Mouse (Mus musculus) frontal cortex, postnatal 14 days (tissue): ENCODE measurements around the gene Dcst1.

ENCODE experiments used
- DNase-seq, 2 experiments: peaks; one replicate each; pipeline ENCODE4 v3.0.0; 2022; ENCODE audit warnings: low spot score in 2 of 2

Gene Dcst1

DNA sequence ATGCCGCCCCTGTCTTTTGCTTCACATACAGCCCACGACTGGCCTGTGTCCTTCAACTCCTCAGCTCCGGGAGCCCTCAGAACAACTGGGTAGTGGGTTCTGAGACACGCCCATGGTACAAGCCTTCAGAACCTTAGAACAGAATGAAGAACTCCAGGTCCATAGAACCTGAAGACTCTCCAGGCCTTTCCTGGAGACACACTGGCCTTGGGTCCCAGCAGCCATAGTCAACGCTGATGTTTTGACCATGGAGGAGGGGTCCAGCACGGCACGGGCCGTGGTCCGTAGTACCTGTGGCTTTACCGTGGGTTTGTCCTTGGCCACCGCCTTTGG is at the start of gene Dcst1:
TSS of gene Dcst1 (minus strand) at position 101 of the 333 bp plus-strand sequence.
- no peak for DNase-seq

- peak; percentile 100 for DNase-seq
These were observed 46.7 kb upstream of the Dcst1 start, which contains the start of gene Flad1 for GRCm38 (mm10) chr3:89411490-89412393. Gene Flad1, minus strand, starts transcription at chr3:89411870.

DNA sequence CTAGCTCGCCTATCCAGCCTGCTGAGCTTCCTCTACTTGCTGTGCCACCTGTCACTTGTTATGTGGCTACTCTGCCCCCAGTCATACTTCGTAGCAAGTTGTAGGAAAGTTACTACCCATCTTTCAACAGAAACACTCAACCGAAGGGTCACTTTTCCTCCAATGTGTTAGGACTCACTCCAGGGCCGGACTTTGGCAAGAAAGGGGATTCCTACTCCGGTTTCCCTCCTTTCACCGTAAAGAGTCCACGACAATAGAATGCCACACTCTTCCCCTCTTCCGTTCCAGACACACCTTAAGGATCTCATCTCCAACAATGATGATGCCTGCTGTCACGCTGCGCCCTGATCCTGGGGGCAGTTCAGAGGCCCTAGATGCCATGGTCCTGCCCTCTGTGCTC is 45.8 kb upstream of the Dcst1 start:
- no peak for DNase-seq

- DNase-seq, result no peak
These were observed 44.6 kb upstream of the Dcst1 start for GRCm38 (mm10) chr3:89409701-89410100.

GRCm38 (mm10) chr3:89408448-89408847 is 43.4 kb upstream of the Dcst1 start:
- no peak for DNase-seq

- no peak for DNase-seq
These were observed 41.8 kb upstream of the Dcst1 start for GRCm38 (mm10) chr3:89406887-89407286.

GRCm38 (mm10) chr3:89402693-89403092 is 37.6 kb upstream of the Dcst1 start, which contains the start of gene Lenep:
Gene Lenep, minus strand, starts transcription at chr3:89402793.
- no peak for DNase-seq

DNA sequence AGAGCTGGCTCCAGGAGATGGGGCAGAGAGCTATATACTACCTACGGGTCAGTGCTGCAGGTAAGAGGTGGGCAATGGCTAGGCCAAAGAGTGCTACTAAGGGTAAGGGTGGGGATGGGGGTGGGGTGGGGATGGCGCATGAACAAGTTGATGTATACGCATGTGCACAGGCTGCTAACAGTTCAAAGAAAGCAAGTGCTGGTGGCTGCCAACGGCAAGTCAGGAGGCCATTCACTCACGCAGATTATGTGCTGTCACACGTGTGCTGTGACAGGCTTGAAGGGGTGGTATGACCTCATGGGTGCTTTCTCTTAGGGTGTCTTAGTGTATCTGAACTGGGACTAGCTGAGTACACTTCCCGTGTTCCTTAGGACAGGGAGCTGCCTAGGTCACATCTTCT is 36.3 kb upstream of the Dcst1 start:
- DNase-seq, result no peak

GRCm38 (mm10) chr3:89396654-89397005 is 31.6 kb upstream of the Dcst1 start:
- DNase-seq, result no peak

GRCm38 (mm10) chr3:89395806-89396653 is 31.0 kb upstream of the Dcst1 start:
- DNase-seq, result no peak

GRCm38 (mm10) chr3:89395419-89395805 is 30.4 kb upstream of the Dcst1 start:
- no peak for DNase-seq

DNA sequence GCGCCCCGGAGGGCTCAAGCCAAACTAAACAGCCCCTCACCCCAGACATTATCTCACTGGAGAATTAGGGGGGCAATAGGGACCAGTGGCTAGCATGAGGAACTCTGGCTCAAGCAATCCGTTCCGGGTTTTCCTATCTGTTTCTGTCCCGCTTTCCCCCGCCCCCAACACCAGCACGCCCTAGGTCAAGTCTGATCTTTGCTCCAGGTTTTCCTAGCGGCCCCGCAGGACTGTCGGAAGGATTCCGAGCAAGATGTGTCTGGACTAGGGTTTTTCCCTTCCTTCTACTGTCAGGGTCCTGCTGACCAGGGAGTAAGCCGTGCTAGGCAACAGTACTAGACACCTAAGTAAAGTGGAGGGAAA is 29.8 kb upstream of the Dcst1 start:
- peak in 1 of 2 experiments; percentile 62 for DNase-seq

- peak in 1 of 2 experiments; percentile 48 for DNase-seq
These were observed 29.2 kb upstream of the Dcst1 start, which contains the start of gene Zbtb7b for GRCm38 (mm10) chr3:89394006-89394893. Gene Zbtb7b, minus strand, starts transcription at chr3:89394776.

- DNase-seq, result peak; percentile 91 to 94
These were observed 28.6 kb upstream of the Dcst1 start for GRCm38 (mm10) chr3:89393605-89394004.

- no peak for DNase-seq
These were observed 27.8 kb upstream of the Dcst1 start for GRCm38 (mm10) chr3:89392871-89393311.

DNA sequence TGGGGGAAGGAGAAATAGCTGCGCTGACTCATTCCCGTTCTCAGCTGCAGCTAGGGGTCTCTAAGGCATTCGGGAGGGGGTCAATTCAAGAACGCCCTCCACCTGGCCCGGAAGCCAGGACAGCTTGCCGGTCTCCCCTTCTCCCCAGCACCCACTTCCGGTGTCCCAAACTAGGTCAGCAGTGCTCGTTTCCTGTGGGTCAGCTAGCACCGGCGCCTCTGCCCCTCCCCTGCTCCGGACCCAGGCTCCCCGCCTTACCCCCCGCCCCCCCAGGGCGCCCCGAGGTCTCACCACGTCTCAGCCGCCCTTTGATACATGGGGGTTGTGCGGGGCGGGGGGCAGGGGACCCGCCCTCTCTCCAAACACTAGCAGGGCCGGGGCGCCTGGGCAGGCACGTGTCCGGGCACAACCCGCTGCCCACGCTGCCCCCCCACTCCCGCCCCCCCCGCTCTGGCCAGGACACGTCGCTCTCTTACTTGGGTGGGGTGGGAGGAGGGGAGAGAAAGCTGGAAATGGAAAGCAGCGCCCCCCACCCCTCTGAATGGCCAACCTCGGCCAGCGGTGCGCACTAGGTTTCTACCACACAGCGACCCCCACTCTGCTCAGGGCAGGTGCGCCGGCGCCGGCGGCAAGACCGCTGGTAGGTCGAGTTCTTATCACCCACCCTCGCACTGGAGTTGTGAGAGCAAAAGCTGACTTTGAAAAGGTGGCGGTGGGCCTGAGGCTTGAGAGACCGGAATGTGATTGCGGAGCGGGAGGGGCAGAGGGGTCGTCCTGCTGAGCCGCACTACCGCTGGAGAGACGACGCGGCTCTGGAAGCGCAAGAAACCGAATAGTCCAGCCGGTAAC is 26.8 kb upstream of the Dcst1 start:
- DNase-seq, result no peak

DNA sequence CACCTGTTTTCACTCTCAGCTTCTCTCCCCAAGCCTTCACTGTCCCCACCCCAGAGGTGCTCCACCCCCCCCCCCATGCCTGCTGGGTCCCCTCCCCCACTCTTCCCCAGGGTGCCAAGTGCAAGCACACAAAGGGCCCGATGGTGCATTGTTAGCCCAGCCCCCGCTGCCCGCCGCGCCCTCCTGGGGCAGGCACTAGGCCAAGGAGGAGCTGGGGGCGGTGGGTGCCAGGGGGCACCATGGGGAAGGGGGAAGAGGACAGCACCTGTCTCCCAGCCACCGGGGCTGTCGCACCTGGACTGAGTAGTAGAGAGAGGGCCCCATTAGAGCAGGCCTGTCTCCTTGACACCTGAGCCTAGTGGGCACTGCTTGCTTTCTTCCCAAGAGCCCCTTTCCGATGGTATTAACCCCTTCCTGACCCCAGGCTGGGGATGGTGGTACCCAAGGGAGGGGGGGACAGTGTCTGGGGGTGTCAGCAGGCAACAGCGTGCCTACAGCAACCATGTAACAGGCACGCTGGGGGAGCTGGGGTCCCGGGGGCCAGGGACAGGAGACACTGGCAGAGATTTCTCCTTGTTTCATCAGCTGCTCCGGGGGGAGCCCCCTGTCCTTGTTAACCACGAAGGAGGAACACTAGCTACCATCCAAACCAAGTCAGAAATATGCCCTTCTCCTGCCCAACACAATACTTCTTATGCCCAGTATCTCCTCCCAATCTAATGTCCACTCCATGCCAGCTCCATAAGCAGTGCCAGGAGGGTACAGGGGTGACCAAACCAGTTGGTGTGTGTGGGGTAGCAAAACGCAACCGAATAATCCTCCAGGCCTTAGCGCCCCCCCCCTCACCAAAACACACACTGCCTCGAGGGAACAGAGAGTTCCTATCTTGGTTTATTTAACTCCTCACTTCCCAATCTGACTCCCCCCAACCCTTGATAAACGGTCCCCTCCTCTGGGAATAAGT is 25.9 kb upstream of the Dcst1 start:
- DNase-seq, result no peak

- no peak for DNase-seq
These were observed 25.1 kb upstream of the Dcst1 start for GRCm38 (mm10) chr3:89390111-89390515.
